Comparison of ENCODE assay signal across 20 mouse cellular contexts in the genomic region with DNA sequence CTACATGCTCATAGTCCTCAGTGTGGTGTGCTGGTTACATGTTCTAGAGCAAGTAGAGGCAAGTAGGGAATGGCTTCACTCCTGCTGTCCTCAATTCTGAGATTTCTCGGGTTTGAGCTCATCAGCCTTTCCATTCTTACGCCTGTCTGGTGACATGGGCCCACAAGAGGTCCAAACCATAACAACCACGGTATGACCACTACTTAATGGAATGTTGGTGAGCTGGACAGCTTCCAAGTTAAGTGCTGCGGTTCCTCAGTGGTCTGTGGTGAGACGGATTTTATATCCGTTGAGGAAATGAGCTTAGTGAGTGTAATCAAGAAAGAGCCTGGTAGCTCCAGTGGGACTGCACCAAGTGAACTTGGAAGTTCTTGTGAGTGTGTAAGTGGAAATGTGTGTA.
A peak's percentile ranks its signal among the peaks of the same experiment; 100 is the strongest.
DNase-seq lines count a peak whose midpoint lies in the region; ATAC-seq and TF ChIP-seq lines count a peak whose summit lies in the region.
"Had no signal": no experiment of that assay in that cellular context is flagged by ENCODE, and none has a peak within 500 bp of the region (broad histone marks: within the 10 kb centered on the region; RNA-seq: fewer than 3 reads in every experiment).

No protein-coding gene starts in this region.

- H3K27ac ChIP-seq in embryonic facial prominence, embryonic 14.5 days (replicated peaks; ENCODE audit: low read depth, low read length), result no peak overlapping the region
- no peak overlapping the region for H3K27ac ChIP-seq in embryonic facial prominence, embryonic 10.5 days (replicated peaks)
- no peak overlapping the region for H3K27ac ChIP-seq in lung, postnatal 0 days (ENCODE audit: low read length)
- peak overlapping the region; percentile 47; the same call in 1 of the 2 replicates for H3K27ac ChIP-seq in embryonic fibroblast, embryonic 13.5 days (ENCODE audit: insufficient read depth, low read length)
- H3K27ac ChIP-seq in forebrain, embryonic 13.5 days, result no peak overlapping the region
- no peak overlapping the region for H3K27ac ChIP-seq in forebrain, embryonic 15.5 days (replicated peaks)
- H3K27ac ChIP-seq: heart, adult 2 months; heart, embryonic 15.5 days; hindbrain, embryonic 13.5 days; hindbrain, postnatal 0 days had no signal

- ATAC-seq in embryonic facial prominence, embryonic 14.5 days (ENCODE audit: low read depth), result no peak
- no peak for ATAC-seq in lung, postnatal 0 days
- no peak for ATAC-seq in forebrain, embryonic 13.5 days
- ATAC-seq in forebrain, embryonic 15.5 days (replicated peaks), result no peak
- ATAC-seq: activated CD4-positive, CD25-positive, alpha-beta regulatory T cell, adult 4 months; forebrain, embryonic 14.5 days; hindbrain, postnatal 0 days had no signal

- no peak for TF ChIP-seq EP300 in lung, postnatal 0 days (IDR thresholded peaks at IDR 0.05)

- WGBS in embryonic facial prominence, embryonic 14.5 days, result 49% methylated on average over 6 of the region's 6 CpGs
- 84% methylated on average over 6 of the region's 6 CpGs for WGBS in embryonic facial prominence, embryonic 10.5 days
- 30% methylated on average over 6 of the region's 6 CpGs for WGBS in lung, postnatal 0 days
- WGBS in forebrain, embryonic 13.5 days, result 82% methylated on average over 6 of the region's 6 CpGs
- WGBS in forebrain, embryonic 15.5 days, result 84% methylated on average over 6 of the region's 6 CpGs

- no peak for TF ChIP-seq POLR2A in embryonic fibroblast, embryonic 13.5 days (IDR thresholded peaks at IDR 0.05; ENCODE audit: low read depth, low read length)

- H3K4me3 ChIP-seq in embryonic facial prominence, embryonic 14.5 days (ENCODE audit: low read depth, low read length), result no peak overlapping the region
- no peak overlapping the region for H3K4me3 ChIP-seq in embryonic facial prominence, embryonic 10.5 days
- no peak overlapping the region for H3K4me3 ChIP-seq in lung, postnatal 0 days (ENCODE audit: low read depth, low read length)
- no peak overlapping the region for H3K4me3 ChIP-seq in embryonic fibroblast, embryonic 13.5 days (ENCODE audit: insufficient read depth, low read length)
- no peak overlapping the region for H3K4me3 ChIP-seq in forebrain, embryonic 13.5 days
- H3K4me3 ChIP-seq in forebrain, embryonic 15.5 days, result no peak overlapping the region
- H3K4me3 ChIP-seq: heart, adult 2 months; heart, embryonic 15.5 days; hindbrain, embryonic 13.5 days had no signal

- DNase-seq in embryonic facial prominence, embryonic 14.5 days (ENCODE audit: low spot score), result peak; percentile 31
- DNase-seq in embryonic facial prominence, embryonic 10.5 days (ENCODE audit: low spot score), result no peak
- peak; percentile 16 for DNase-seq in lung, postnatal 0 days (ENCODE audit: low spot score)
- no peak for DNase-seq in lung, postnatal 36 days
- DNase-seq in ovary, adult 18-20 months (ENCODE audit: low spot score), result no peak
- DNase-seq: adrenal gland, postnatal 14 days; cerebellum, adult 2 months; cerebellum, postnatal 10 days; gastrocnemius, postnatal 10 days; heart, adult 2 months; heart, postnatal 14 days had no signal

- no peak for TF ChIP-seq CTCF in lung, postnatal 0 days (IDR thresholded peaks at IDR 0.05)
- TF ChIP-seq CTCF in embryonic fibroblast, embryonic 13.5 days (IDR thresholded peaks at IDR 0.05; ENCODE audit: borderline replicate concordance, insufficient read depth, low read length), result no peak

- H3K4me2 ChIP-seq in embryonic facial prominence, embryonic 14.5 days (ENCODE audit: low read depth, low read length), result no peak overlapping the region
- no peak overlapping the region for H3K4me2 ChIP-seq in lung, postnatal 0 days (replicated peaks; ENCODE audit: low read depth, low read length)
- H3K4me2 ChIP-seq in forebrain, embryonic 13.5 days, result no peak overlapping the region
- H3K4me2 ChIP-seq in forebrain, embryonic 15.5 days (replicated peaks), result no peak overlapping the region
- H3K4me2 ChIP-seq: heart, embryonic 11.5 days; heart, embryonic 15.5 days; hindbrain, embryonic 13.5 days had no signal

- H3K36me3 ChIP-seq in embryonic facial prominence, embryonic 14.5 days (ENCODE audit: control insufficient read depth, insufficient read depth, low read length), result no peaks in the 10 kb centered on the region
- no peaks in the 10 kb centered on the region for H3K36me3 ChIP-seq in embryonic facial prominence, embryonic 10.5 days (replicated peaks)
- no peaks in the 10 kb centered on the region for H3K36me3 ChIP-seq in lung, postnatal 0 days (ENCODE audit: insufficient read depth, low read length)
- no peaks in the 10 kb centered on the region for H3K36me3 ChIP-seq in forebrain, embryonic 13.5 days (ENCODE audit: poor library complexity, severe bottlenecking)
- no peaks in the 10 kb centered on the region for H3K36me3 ChIP-seq in forebrain, embryonic 15.5 days
- H3K36me3 ChIP-seq: heart, embryonic 15.5 days; hindbrain, embryonic 13.5 days had no signal

- no peaks in the 10 kb centered on the region for H3K27me3 ChIP-seq in embryonic facial prominence, embryonic 14.5 days (replicated peaks; ENCODE audit: control insufficient read depth, insufficient read depth, low read length)
- H3K27me3 ChIP-seq in embryonic facial prominence, embryonic 10.5 days (replicated peaks; ENCODE audit: low read depth, poor library complexity, severe bottlenecking), result no peaks in the 10 kb centered on the region
- H3K27me3 ChIP-seq in lung, postnatal 0 days (replicated peaks; ENCODE audit: insufficient read depth, low read length), result no peaks in the 10 kb centered on the region
- no peaks in the 10 kb centered on the region for H3K27me3 ChIP-seq in forebrain, embryonic 13.5 days
- no peaks in the 10 kb centered on the region for H3K27me3 ChIP-seq in forebrain, embryonic 15.5 days
- H3K27me3 ChIP-seq: heart, embryonic 15.5 days; hindbrain, embryonic 13.5 days had no signal

- no peaks in the 10 kb centered on the region for H3K4me1 ChIP-seq in embryonic facial prominence, embryonic 14.5 days (ENCODE audit: control insufficient read depth, insufficient read depth, low read length)
- H3K4me1 ChIP-seq in embryonic facial prominence, embryonic 10.5 days, result no peaks in the 10 kb centered on the region
- H3K4me1 ChIP-seq in lung, postnatal 0 days (ENCODE audit: insufficient read depth, low read depth, low read length), result no peaks in the 10 kb centered on the region; the same call in 1 of the 2 replicates
- H3K4me1 ChIP-seq in embryonic fibroblast, embryonic 13.5 days (ENCODE audit: control insufficient read depth, insufficient read depth, low read length), result peaks cover 3% of the 10 kb centered on the region; the same call in 1 of the 2 replicates
- H3K4me1 ChIP-seq in forebrain, embryonic 13.5 days, result no peaks in the 10 kb centered on the region
- H3K4me1 ChIP-seq in forebrain, embryonic 15.5 days, result no peaks in the 10 kb centered on the region
- H3K4me1 ChIP-seq: hindbrain, embryonic 13.5 days had no signal

- H3K9ac ChIP-seq in embryonic facial prominence, embryonic 14.5 days (ENCODE audit: low read depth, low read length), result no peak overlapping the region
- H3K9ac ChIP-seq in lung, postnatal 0 days (replicated peaks; ENCODE audit: low read depth), result no peak overlapping the region
- H3K9ac ChIP-seq in forebrain, embryonic 13.5 days, result no peak overlapping the region
- no peak overlapping the region for H3K9ac ChIP-seq in forebrain, embryonic 15.5 days (replicated peaks)
- H3K9ac ChIP-seq: heart, embryonic 15.5 days; hindbrain, embryonic 13.5 days had no signal

- no peaks in the 10 kb centered on the region for H3K9me3 ChIP-seq in embryonic facial prominence, embryonic 14.5 days (ENCODE audit: control insufficient read depth, low read length)
- 0 out of 2 replicates have a peak, but pooled peaks cover 3% of the 10 kb centered on the region for H3K9me3 ChIP-seq in embryonic facial prominence, embryonic 10.5 days
- no peaks in the 10 kb centered on the region for H3K9me3 ChIP-seq in lung, postnatal 0 days (ENCODE audit: low read length)
- 0 out of 2 replicates have a peak, but pooled peaks cover 7% of the 10 kb centered on the region for H3K9me3 ChIP-seq in forebrain, embryonic 13.5 days (replicated peaks)
- H3K9me3 ChIP-seq in forebrain, embryonic 15.5 days, result no peaks in the 10 kb centered on the region
- H3K9me3 ChIP-seq: heart, embryonic 15.5 days had no signal

Comparison
In these comparisons a context has a peak if more than half of its experiments do, and no peak if none do; other contexts are left out.
1. DNase-seq: peak in embryonic facial prominence, embryonic 14.5 days (single experiment) and lung, postnatal 0 days (single experiment); none in embryonic facial prominence, embryonic 10.5 days (single experiment), lung, postnatal 36 days (single experiment) and ovary, adult 18-20 months (single experiment).